29 mouse cellular contexts compared by ENCODE assay signal in genomic region chr3:40738381-40738912, GRCm38 (mm10). TPM values are rescaled to one million over a fixed set of nuclear protein-coding genes. Genes with fewer than 3 reads are reported as not detected.
"Had no signal": no experiment of that assay in that cellular context is flagged by ENCODE, and none has a peak within 500 bp of the region (broad histone marks: within the 10 kb centered on the region; RNA-seq: fewer than 3 reads in every experiment).

No protein-coding gene starts in this region.

- H3K27me3 ChIP-seq: heart, embryonic 15.5 days; hindbrain, embryonic 12.5 days; intestine, embryonic 15.5 days; limb, embryonic 15.5 days had no signal

- H3K4me3 ChIP-seq: gastrocnemius, adult 2 months; heart, adult 2 months; heart, embryonic 13.5 days; heart, embryonic 15.5 days; hindbrain, embryonic 10.5 days; hindbrain, embryonic 12.5 days; intestine, embryonic 15.5 days; limb, embryonic 13.5 days; limb, embryonic 15.5 days had no signal

- H3K4me1 ChIP-seq: heart, embryonic 13.5 days; heart, embryonic 15.5 days; hindbrain, embryonic 10.5 days; hindbrain, embryonic 12.5 days; intestine, embryonic 15.5 days; limb, embryonic 13.5 days; limb, embryonic 15.5 days had no signal

- H3K9ac ChIP-seq: heart, embryonic 13.5 days; heart, embryonic 15.5 days; hindbrain, embryonic 12.5 days; hindbrain, embryonic 14.5 days; intestine, embryonic 15.5 days; limb, embryonic 13.5 days; limb, embryonic 15.5 days had no signal

- H3K27ac ChIP-seq: gastrocnemius, adult 2 months; heart, adult 2 months; heart, embryonic 13.5 days; heart, embryonic 15.5 days; hindbrain, embryonic 10.5 days; hindbrain, embryonic 12.5 days; hindbrain, embryonic 14.5 days; intestine, embryonic 15.5 days; limb, embryonic 13.5 days; limb, embryonic 15.5 days had no signal

- DNase-seq: gastrocnemius, adult 2 months; gastrocnemius, postnatal 14 days; gastrocnemius, postnatal 36 days; heart, adult 11 months; heart, adult 2 months; heart, postnatal 4 days; kidney, adult 18-20 months; kidney, adult 8-10 months; kidney, postnatal 10 days; kidney, postnatal 36 days; layer of hippocampus, adult 9-11 months; layer of hippocampus, postnatal 36 days; left cerebral cortex, postnatal 4 days had no signal

- ATAC-seq: hindbrain, embryonic 16.5 days; inflammation-experienced regulatory T-cells, adult 6 months; intestine, embryonic 15.5 days; intestine, postnatal 0 days had no signal

- H3K9me3 ChIP-seq: heart, embryonic 13.5 days; heart, embryonic 15.5 days; hindbrain, embryonic 10.5 days; hindbrain, embryonic 12.5 days; intestine, embryonic 15.5 days; limb, embryonic 13.5 days; limb, embryonic 15.5 days had no signal

- H3K4me2 ChIP-seq: heart, embryonic 11.5 days; heart, embryonic 13.5 days; heart, embryonic 15.5 days; hindbrain, embryonic 12.5 days; hindbrain, embryonic 14.5 days; intestine, embryonic 15.5 days; limb, embryonic 13.5 days; limb, embryonic 15.5 days had no signal

- H3K36me3 ChIP-seq: heart, embryonic 13.5 days; heart, embryonic 15.5 days; hindbrain, embryonic 10.5 days; hindbrain, embryonic 12.5 days; intestine, embryonic 15.5 days; limb, embryonic 13.5 days; limb, embryonic 15.5 days had no signal

RNA-seq across cellular contexts. Expression of gene Slc25a31, which starts 29.8 kb away (rescaled TPM):
- total RNA-seq: gastrocnemius, adult 2 months; gastrocnemius, postnatal 14 days; gastrocnemius, postnatal 36 days; layer of hippocampus, adult 18-20 months; left cerebral cortex, adult 18-20 months had no signal
- polyA plus RNA-seq: inflammation-experienced regulatory T-cells, adult 6 months; intestine, postnatal 0 days; large intestine, adult 2 months; liver, embryonic 16.5 days had no signal
